Mouse (Mus musculus) layer of hippocampus, postnatal 36 days (tissue): ENCODE measurements around the gene Rere. TPM values are rescaled to one million over a fixed set of nuclear protein-coding genes. Genes with fewer than 3 reads are reported as not detected.
"Not testable (repeated sequence)": the region's sequence is repeated elsewhere in the genome, so short reads cannot be mapped to it uniquely, and the experiment has no call there.

ENCODE experiments used
- DNase-seq, 2 experiments: peaks; one replicate each; pipeline ENCODE4 v3.0.0; 2022
- total RNA-seq, 2 experiments: library from RNA; stranded (reverse); gene quantifications; 2 replicates each; pipeline ENCODE4 v1.2.3; 2021

Rere gene
- total RNA-seq, 2 experiments from 2014 or later: 114 to 152 TPM

GRCm38 (mm10) chr4:150586275-150586674 lies 304.8 kb downstream of the Rere start:
- no peak for DNase-seq

DNA sequence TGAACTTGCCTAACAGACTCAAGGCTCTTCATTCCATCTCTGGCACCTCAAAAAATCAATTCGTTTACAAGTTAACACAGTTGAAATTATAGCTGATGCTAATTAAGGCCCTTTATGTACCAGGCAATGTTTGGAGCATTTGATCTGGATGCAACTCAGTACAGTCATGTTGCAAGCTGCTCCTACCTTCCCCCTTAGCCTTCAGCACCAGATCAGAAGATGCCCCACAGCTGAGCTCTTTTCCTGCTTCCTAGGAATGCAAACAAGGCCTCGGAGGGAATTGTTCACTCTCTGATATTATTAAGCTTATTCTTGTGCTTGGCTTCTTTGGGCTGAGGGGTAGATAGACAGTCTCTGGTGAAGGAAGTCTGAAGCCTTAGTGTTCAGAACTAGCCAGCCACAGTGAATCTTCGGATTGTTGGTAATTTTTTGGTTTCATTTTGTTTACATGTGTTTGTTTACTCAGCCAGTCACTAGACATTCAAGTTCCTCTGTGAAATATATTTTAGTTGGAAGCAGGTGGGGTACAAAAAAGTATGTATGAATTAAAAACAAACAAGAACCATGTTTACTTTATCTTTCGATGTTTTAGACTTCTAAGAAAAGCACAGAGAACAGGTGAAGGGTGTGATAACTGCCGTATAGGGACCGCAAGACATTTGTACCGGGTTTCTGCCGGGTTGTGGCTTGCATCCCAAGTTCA lies 306.3 kb downstream of the Rere start:
- DNase-seq: no peak

- DNase-seq: no peak
Observed at GRCm38 (mm10) chr4:150588300-150588621, 306.8 kb downstream of the Rere start.

DNA sequence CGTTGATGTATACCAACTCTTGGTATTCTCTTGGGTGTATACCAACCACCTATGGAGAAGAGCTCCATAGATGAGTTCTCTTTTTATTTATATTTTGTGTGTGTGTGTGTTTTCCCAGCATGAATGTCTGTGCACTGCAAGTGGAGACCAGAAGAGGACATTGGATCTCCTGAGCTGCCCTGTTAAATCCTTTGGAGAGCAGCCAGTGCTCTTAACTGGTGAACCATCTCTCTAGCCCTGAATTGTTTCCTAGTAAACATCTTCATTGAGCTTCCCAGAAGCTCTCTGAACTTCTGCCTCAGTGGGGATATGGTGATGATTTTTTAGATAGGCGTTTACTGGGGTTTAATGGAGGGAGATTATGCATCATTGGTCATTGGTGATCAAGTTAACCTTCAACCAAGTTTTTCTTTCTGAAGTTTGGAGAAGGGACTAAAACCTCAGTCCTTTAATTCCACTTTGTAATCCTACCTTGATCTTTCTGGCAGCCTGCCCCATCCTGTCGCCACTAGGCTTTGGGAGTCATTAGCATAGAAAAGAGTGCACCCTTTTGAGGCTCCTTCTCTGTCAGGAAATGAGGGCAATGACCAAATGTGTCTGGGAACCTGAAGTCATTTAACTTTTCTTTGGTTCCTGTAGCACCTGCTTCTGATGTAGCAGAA lies 309.3 kb downstream of the Rere start:
- no peak for DNase-seq

DNA sequence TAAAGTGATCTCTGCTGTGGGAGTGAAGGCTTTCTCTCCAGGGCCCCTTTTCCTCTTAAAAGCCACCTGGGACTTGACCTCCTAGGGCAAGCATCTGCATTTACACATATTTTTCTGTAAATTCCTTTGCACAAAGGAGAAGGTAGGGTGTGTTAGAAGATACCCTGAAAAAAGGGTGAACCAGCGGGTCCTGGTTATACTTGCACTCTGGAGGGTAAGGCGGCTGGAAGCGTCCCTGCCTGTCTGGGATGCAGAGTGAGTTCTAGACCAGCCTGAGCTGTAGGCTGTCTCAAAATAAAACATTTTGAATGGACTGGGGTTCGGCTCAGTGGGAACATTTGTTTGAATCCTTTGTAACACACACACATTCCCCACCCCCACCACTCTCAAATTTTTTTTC lies 310.2 kb downstream of the Rere start:
- DNase-seq: no peak

DNA sequence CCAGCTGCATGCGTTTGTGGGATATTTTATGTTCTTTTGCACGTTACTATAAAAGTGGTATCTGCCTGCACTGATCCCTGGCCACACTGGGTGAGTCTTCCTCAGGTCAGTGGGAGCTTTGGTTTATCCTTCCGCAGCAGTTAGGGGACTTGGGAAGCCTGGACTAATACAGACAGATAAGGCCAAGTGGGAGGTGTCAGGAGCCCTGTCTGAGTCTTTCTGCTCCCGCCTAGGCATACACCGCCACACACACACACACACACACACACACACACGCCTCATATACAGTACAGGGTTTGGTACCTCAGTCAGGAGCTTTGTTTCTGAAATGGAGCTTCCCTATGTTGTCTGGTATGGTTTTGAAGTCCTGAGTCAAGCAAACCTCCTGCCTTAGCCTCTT lies 310.6 kb downstream of the Rere start:
- DNase-seq: no peak

GRCm38 (mm10) chr4:150593473-150594217 lies 312.2 kb downstream of the Rere start:
- DNase-seq: no peak

- no peak for DNase-seq
Observed at GRCm38 (mm10) chr4:150594298-150594829, 312.9 kb downstream of the Rere start.

GRCm38 (mm10) chr4:150595071-150595470 lies 313.6 kb downstream of the Rere start:
- DNase-seq: no peak

- no peak for DNase-seq
Observed at GRCm38 (mm10) chr4:150595991-150596390, 314.5 kb downstream of the Rere start.

GRCm38 (mm10) chr4:150598686-150599085 lies 317.2 kb downstream of the Rere start:
- DNase-seq: no peak

GRCm38 (mm10) chr4:150599119-150599992 lies 317.9 kb downstream of the Rere start:
- no peak for DNase-seq

DNA sequence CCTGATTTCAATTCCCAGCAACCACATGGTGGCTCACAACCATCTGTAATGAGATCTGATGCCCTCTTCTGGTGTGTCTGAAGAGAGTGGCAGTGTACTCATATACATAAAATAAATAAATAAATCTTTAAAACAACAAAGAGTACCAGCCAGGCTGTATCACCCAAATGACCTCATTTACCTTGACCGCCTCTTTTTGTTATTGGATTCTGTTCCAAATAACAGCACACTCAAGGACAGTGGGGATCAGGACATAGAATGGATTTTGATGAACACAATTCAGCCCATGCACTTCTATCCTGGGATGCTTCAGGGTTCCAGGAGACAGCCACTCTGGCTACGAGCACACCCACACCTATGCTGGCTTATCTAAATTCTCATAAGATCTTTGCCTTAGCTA lies 319.1 kb downstream of the Rere start:
- not testable (repeated sequence) for DNase-seq

DNA sequence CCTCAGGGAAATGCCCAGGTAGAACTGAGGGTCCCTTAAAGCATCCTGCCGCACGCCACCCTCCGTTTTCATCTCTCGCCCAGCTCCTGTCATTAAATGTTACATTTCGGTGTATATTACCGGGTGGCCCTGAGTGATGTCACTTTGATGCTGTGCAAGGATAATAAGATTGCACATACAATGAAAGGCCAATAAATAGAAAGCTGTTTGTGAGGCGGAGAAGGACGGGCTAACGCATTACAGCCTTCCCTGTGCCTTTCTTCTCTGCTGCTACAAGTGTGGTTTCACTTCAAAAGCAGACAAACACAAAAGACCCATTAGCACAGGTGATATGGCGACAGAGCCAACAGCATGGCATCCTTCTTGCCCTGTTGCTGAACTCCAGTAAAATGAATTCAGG lies 320.0 kb downstream of the Rere start:
- no peak for DNase-seq

GRCm38 (mm10) chr4:150603366-150604061 lies 322.1 kb downstream of the Rere start:
- DNase-seq: no peak

DNA sequence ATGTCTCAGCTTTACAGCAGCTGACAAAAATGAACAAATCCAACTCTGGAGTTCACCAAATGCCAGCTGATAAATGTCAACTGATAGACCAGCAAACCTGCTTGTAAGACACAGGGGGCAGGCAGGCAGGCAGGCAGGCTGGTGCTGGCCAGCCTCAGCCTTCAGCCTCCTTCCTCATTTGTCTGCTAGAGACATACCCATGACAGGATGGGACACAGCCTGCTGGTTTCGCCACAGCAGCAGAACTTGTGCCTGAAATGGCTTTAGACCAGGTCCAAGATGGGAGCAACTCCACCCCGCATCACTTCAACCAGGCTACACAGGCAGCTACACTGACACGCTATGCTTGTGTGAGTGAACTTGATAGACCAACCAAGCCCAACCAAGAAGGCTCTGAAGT lies 324.4 kb downstream of the Rere start:
- no peak for DNase-seq

DNA sequence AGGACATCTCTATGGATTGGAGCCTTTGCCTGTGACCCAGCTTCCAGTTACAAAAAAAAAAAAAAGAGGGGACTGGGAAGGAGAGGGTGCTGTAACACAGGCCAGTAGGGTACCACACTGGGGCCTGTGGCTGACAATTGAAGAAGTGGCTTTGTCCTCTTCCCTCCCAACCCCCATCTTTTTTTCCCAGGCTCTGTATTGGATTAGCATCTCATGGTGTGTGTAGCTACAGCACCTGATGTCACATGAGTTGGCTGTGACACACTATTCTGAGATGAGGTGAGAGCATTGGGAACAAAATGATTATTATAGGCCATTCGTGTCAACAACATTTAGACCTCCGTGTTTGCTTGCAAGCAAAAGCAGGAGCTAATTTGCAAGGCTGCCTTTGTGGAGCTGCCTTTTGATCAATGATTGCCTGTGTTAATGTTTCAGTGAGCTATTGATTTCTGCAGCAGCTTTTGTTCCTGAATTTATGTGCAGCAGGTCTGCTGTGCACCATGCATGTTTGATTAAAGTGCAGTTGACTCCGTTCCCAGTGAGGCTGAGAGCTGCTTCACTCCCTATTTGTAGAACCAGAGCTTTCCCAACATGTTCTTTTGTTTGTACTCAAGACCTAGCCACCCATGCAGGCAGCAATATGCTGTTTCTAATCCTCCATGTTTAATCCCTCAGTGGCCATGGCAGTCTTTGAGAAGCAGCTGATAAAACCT lies 325.2 kb downstream of the Rere start:
- no peak for DNase-seq

- DNase-seq: no peak
Observed at GRCm38 (mm10) chr4:150608670-150609069, 327.2 kb downstream of the Rere start.

DNA sequence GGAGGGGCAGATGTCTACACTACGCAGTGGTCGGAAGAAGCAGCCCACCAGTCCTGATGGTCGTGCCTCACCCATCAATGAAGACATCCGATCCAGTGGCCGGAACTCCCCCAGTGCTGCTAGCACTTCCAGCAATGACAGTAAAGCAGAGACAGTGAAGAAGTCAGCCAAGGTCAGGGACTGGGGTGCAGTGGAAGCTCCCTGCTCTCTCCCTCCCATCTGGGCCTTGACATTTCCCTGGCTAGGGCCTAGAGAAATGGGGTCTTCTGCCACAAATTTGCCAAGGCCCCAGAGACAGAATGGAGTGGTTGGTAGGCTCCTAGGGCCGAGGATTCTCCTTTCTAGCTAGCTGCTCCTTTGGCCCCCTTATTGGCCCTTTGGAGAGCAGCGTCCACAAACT lies 332.3 kb downstream of the Rere start:
- no peak for DNase-seq

DNA sequence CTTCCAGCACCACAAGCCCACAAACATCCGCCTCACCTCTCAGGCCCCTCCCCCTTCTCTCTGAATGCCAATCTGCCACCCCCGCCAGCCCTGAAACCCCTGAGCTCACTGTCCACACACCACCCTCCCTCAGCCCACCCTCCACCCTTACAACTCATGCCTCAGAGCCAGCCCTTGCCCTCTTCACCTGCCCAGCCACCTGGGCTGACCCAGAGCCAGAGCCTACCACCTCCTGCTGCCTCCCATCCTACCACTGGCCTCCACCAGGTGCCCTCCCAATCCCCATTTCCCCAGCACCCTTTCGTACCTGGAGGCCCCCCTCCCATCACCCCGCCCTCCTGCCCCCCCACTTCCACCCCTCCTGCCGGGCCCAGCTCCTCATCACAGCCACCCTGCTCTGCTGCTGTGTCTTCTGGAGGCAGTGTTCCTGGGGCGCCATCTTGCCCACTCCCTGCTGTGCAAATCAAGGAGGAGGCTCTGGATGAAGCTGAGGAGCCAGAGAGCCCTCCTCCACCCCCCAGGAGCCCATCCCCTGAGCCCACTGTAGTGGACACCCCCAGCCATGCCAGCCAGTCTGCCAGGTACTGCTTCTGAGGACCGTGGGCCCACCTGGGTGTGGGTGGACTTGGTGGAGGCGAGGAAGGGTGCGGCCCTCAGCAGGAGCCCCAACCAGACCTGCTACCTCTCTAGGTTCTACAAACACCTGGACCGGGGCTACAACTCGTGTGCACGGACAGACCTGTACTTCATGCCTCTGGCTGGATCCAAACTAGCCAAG lies 334.0 kb downstream of the Rere start:
- no peak for DNase-seq
